Mouse (Mus musculus): ENCODE measurements at regions not wholly inside any gene's neighbourhood (a gene's known extent, or its start where the extent isn't known, plus 50 kb on each side); places are given as distances from the start of the nearest gene placed in this dataset.

DNA sequence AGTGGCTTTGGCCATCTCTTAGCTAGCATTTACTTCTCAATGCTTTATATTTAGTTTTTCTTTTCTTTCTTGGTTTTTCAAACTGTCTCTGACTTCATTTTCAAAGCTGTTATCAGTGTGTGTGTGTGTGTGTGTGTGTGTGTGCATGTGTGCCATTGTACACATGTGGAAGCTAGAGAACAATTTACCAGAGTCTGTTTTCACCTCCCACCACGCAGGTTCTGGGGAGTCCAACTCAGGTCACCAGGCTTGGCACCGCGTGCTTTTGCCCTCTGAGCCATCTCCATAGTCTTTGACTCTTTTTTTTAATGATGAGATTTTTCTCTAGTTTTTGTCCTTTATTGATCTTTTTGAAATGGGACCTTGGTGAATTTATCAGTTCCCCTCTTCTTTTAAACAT is 93.3 kb upstream of the Gm6657 start:
- peaks cover 4% of the 10 kb centered on the region; the same call in 1 of the 2 replicates for H3K4me1 ChIP-seq (ENCODE audit: control insufficient read depth, insufficient read depth, low read length)
- TF ChIP-seq CTCF (IDR thresholded peaks at IDR 0.05; ENCODE audit: extremely low read depth, insufficient read depth, low read length) (no peak), POLR2A (IDR thresholded peaks at IDR 0.05; ENCODE audit: extremely low read depth, insufficient read depth, low read length) (no peak)
- H3K4me3 ChIP-seq (ENCODE audit: insufficient read depth, low read length) = no peak overlapping the region
- H3K27ac ChIP-seq (ENCODE audit: insufficient read depth, low read length) = no peak overlapping the region

GRCm38 (mm10) chr12:78109931-78110330 is 84.1 kb upstream of the Gm6657 start:
- H3K4me3 ChIP-seq (ENCODE audit: insufficient read depth, low read length) = no peak overlapping the region
- no peak overlapping the region for H3K27ac ChIP-seq (ENCODE audit: insufficient read depth, low read length)
- TF ChIP-seq CTCF (IDR thresholded peaks at IDR 0.05; ENCODE audit: extremely low read depth, insufficient read depth, low read length) (no peak), POLR2A (IDR thresholded peaks at IDR 0.05; ENCODE audit: extremely low read depth, insufficient read depth, low read length) (no peak)
- H3K4me1 ChIP-seq (ENCODE audit: control insufficient read depth, insufficient read depth, low read length) = no peaks in the 10 kb centered on the region

DNA sequence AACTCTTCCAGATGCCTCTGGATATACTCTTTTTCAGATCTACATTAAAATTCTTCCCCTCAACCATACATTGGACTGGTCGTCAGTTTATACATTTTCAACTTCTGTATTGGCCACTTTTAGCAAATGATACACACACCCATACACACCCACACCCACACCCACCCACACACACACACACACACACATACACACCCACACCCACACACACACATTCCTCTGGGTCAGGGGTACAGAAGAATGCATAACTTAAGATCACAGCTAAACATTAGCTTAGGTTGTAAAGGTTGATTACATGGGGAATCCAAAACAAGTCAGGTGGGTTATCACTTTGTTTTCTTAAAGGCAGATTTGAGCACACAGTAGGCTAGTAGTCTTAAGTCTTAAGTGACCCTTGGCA is 75.9 kb upstream of the Gm6657 start:
- TF ChIP-seq CTCF (IDR thresholded peaks at IDR 0.05; ENCODE audit: extremely low read depth, insufficient read depth, low read length) (no peak), POLR2A (IDR thresholded peaks at IDR 0.05; ENCODE audit: extremely low read depth, insufficient read depth, low read length) (no peak)
- Histone ChIP-seq H3K4me1 (ENCODE audit: control insufficient read depth, insufficient read depth, low read length) (no peaks in the 10 kb centered on the region), H3K27ac (ENCODE audit: insufficient read depth, low read length) (no peak overlapping the region), H3K4me3 (ENCODE audit: insufficient read depth, low read length) (no peak overlapping the region)

DNA sequence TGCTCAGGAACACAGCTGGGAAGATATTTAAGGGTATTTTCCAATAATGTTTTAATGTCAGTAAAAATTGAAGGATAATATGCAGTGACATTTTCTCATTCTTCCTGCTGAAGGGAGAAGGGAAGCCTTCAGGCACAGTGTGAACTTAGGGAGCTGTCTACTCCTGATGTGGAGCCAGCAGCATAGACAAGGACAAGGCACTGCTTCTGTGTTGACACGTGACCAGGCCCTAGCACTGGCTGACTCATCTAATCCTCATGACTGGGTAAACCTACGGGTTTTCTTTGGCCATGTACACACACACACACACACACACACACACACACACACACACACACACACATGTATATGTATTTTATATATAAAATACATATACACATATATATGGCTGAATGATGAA is 74.8 kb upstream of the Gm6657 start:
- Histone ChIP-seq H3K27ac (ENCODE audit: insufficient read depth, low read length) (no peak overlapping the region), H3K4me1 (ENCODE audit: control insufficient read depth, insufficient read depth, low read length) (no peaks in the 10 kb centered on the region), H3K4me3 (ENCODE audit: insufficient read depth, low read length) (no peak overlapping the region)
- TF ChIP-seq CTCF (IDR thresholded peaks at IDR 0.05; ENCODE audit: extremely low read depth, insufficient read depth, low read length) = no peak
- no peak for TF ChIP-seq POLR2A (IDR thresholded peaks at IDR 0.05; ENCODE audit: extremely low read depth, insufficient read depth, low read length)

DNA sequence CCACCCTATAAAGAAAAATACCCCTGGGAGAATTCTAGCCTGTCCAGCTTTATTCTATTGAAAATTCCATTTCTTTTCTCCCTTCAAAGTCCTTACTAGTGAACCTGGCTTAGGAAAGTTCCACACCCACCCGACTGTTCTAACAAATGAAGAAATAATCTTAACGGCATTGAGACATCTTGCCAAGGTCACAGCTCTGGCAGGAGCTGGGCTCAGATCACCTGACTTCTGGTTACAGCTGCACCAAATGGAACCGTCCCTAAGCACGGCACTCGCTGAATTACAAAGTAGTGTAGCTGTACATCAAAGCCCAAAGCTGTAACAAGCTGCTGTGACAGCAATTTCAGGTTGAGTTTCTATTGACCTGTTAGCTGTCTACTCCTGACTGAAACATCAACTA is 74.2 kb upstream of the Gm6657 start:
- H3K27ac ChIP-seq (ENCODE audit: insufficient read depth, low read length) = no peak overlapping the region
- H3K4me1 ChIP-seq (ENCODE audit: control insufficient read depth, insufficient read depth, low read length) = no peaks in the 10 kb centered on the region
- no peak for TF ChIP-seq CTCF (IDR thresholded peaks at IDR 0.05; ENCODE audit: extremely low read depth, insufficient read depth, low read length)
- no peak for TF ChIP-seq POLR2A (IDR thresholded peaks at IDR 0.05; ENCODE audit: extremely low read depth, insufficient read depth, low read length)
- no peak overlapping the region for H3K4me3 ChIP-seq (ENCODE audit: insufficient read depth, low read length)

DNA sequence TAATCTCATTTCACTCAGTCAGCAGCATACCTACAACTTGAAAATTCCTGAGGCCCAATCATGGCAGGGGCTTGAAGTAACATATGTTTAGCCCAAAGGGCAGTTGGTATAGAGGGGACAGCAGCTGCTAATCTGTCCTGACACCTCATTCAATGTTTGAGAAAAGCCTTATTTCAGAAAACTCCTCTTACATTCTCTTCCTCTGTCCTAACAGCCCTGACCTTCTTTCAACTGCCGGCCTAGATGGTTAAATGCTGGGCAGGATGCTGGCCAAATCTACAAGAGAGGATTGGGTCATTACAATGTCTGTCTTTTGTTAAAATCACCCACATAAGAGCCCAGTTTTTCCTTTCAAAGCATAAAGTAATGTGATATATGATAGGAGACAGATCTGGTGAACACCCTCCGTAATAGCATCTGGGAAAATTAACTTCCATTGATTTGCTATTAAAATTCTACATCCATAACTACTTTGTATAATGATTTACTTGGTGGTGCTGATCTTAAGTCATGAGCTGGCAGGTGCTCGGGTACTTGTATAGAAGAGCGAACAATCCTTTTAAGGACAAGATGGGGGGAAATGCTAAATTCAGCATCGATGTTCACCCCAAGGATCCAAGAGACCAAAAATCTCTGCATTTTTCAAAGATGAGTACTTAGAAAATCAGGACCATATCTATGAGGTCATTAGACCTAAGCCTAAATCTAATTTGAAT is 64.8 kb upstream of the Gm6657 start:
- Histone ChIP-seq H3K27ac (ENCODE audit: insufficient read depth, low read length) (no peak overlapping the region), H3K4me3 (ENCODE audit: insufficient read depth, low read length) (no peak overlapping the region), H3K4me1 (ENCODE audit: control insufficient read depth, insufficient read depth, low read length) (peaks cover 2% of the 10 kb centered on the region; the same call in 1 of the 2 replicates)
- TF ChIP-seq POLR2A (IDR thresholded peaks at IDR 0.05; ENCODE audit: extremely low read depth, insufficient read depth, low read length) = no peak
- TF ChIP-seq CTCF (IDR thresholded peaks at IDR 0.05; ENCODE audit: extremely low read depth, insufficient read depth, low read length) = no peak

GRCm38 (mm10) chr12:78132016-78132797 is 61.8 kb upstream of the Gm6657 start:
- TF ChIP-seq POLR2A (IDR thresholded peaks at IDR 0.05; ENCODE audit: extremely low read depth, insufficient read depth, low read length) (no peak), CTCF (IDR thresholded peaks at IDR 0.05; ENCODE audit: extremely low read depth, insufficient read depth, low read length) (no peak)
- peaks cover 2% of the 10 kb centered on the region; the same call in 1 of the 2 replicates for H3K4me1 ChIP-seq (ENCODE audit: control insufficient read depth, insufficient read depth, low read length)
- no peak overlapping the region for H3K27ac ChIP-seq (ENCODE audit: insufficient read depth, low read length)
- H3K4me3 ChIP-seq (ENCODE audit: insufficient read depth, low read length) = no peak overlapping the region

DNA sequence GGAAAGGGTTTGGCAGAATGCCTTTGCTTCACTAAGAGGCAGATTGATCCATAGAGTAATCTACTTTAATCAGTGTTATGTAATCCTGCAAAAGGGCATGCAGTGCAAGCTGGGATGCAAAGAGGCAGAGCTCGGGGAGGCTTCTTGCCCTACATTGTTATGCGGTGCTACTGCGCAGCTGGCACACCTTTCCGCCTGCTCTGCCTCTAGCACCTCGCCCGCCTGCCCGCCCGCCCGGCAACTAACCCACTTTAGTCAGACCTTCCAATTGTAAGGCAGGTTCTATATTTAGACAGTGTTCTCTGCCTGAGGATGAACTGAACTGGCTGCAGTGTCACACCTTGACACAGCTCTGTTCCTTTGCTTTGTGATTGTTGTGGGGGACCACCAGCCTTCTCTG is 60.7 kb upstream of the Gm6657 start:
- H3K4me3 ChIP-seq (ENCODE audit: insufficient read depth, low read length) = no peak overlapping the region
- no peak overlapping the region for H3K27ac ChIP-seq (ENCODE audit: insufficient read depth, low read length)
- TF ChIP-seq CTCF (IDR thresholded peaks at IDR 0.05; ENCODE audit: extremely low read depth, insufficient read depth, low read length) (no peak), POLR2A (IDR thresholded peaks at IDR 0.05; ENCODE audit: extremely low read depth, insufficient read depth, low read length) (no peak)
- H3K4me1 ChIP-seq (ENCODE audit: control insufficient read depth, insufficient read depth, low read length) = peaks cover 2% of the 10 kb centered on the region; the same call in 1 of the 2 replicates

- TF ChIP-seq POLR2A (IDR thresholded peaks at IDR 0.05; ENCODE audit: extremely low read depth, insufficient read depth, low read length) (no peak), CTCF (IDR thresholded peaks at IDR 0.05; ENCODE audit: extremely low read depth, insufficient read depth, low read length) (no peak)
Observed at GRCm38 (mm10) chr12:78133984-78134383, 60.1 kb upstream of the Gm6657 start.

DNA sequence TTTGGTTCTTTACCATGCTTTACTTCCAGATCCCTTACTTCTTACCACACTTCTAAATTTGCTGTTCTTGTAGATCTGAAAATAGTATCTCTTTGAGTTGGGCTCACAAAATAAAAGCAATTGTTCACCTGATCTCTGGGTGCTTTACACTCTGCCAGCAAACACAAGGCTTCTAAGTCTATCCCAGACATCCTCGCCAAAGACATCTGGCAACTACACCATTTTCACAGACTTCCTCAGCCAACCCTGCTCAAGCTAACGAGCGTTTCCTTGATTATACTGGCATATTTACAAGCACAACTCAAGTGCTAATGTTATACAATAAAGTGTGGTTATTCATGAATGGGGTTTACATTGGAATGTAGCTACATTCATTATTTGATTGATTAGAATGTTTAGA is 56.8 kb upstream of the Gm6657 start:
- TF ChIP-seq CTCF (IDR thresholded peaks at IDR 0.05; ENCODE audit: extremely low read depth, insufficient read depth, low read length) (no peak), POLR2A (IDR thresholded peaks at IDR 0.05; ENCODE audit: extremely low read depth, insufficient read depth, low read length) (no peak)
- Histone ChIP-seq H3K27ac (ENCODE audit: insufficient read depth, low read length) (no peak overlapping the region), H3K4me3 (ENCODE audit: insufficient read depth, low read length) (no peak overlapping the region), H3K4me1 (ENCODE audit: control insufficient read depth, insufficient read depth, low read length) (peaks cover 2% of the 10 kb centered on the region; the same call in 1 of the 2 replicates)

More at GRCm38 (mm10) chr12:78133984-78134383, 60.1 kb upstream of the Gm6657 start:
- Histone ChIP-seq H3K4me3 (ENCODE audit: insufficient read depth, low read length) (no peak overlapping the region), H3K27ac (ENCODE audit: insufficient read depth, low read length) (no peak overlapping the region), H3K4me1 (ENCODE audit: control insufficient read depth, insufficient read depth, low read length) (peaks cover 2% of the 10 kb centered on the region; the same call in 1 of the 2 replicates)
